Mouse (Mus musculus) WW6 (cell line): ENCODE data around the gene Ralb.

Experiments used
- DNase-seq: peaks from one replicate; pipeline ENCODE4 v3.0.0-alpha.2; 2013; ENCODE audit warnings: low read depth, low spot score

Ralb gene

GRCm38 (mm10) chr1:119451417-119451816 is 53.2 kb downstream of the Ralb start:
- no peak for DNase-seq

DNA sequence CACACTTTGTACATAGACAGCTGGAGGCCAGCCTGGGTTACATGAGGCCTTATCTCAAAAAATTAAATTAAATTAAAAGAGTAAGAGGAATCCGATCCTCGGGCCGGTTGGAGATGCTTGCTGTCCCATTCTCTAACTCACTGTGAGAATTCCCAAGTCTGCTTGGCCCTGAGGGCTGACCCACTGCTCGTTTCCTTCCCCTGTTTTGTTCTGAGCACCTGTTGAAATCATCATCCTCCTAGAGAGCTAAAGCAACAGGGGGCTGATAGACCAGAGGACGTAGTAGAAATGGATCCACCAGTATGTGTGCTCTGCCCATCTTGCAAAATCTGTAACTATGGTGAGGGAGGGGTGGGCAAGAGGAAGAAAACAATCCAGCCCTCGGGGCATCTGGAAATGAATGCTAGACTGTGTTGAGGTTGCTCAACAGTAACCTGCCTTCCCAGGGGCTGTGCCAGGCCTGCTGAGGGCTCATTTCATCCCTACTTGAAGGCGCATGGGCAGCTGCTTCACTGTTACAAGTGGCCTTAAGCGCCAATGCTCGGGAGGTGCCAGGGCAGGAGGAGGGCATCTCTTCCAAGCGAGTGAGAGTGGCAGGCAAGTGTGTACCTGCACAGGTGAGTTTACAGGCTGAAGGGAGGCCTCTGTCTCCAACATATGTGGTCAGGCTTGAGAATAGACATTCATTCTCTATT is 53.8 kb downstream of the Ralb start:
- no peak for DNase-seq

DNA sequence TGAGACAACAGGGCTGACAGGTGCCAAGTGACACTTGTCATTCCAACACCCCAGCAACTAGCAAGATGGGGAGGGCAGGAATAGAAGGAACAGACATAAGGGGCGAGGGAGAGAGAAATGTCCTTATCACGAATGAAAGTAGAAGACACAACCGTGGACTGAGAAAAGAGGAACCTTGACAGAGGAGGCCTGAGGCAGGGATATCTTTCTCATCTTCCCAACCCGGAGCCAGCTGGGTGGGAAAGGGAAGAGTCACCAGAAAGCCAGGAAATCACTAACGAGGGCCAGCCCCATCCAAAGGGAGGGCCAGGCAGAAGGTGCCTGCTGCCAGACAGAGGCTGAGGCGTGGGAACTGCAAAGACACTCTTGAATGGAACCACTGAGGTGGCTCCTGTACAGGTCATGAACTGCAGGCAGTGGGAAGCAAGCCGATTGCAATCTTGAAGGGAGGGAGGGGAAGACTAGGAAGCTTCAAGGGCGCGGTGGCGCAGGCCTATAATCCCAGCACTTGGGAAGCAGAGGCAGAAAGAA is 57.8 kb downstream of the Ralb start:
- no peak for DNase-seq

- DNase-seq = no peak
Measured at GRCm38 (mm10) chr1:119443591-119444350, 60.8 kb downstream of the Ralb start.

DNA sequence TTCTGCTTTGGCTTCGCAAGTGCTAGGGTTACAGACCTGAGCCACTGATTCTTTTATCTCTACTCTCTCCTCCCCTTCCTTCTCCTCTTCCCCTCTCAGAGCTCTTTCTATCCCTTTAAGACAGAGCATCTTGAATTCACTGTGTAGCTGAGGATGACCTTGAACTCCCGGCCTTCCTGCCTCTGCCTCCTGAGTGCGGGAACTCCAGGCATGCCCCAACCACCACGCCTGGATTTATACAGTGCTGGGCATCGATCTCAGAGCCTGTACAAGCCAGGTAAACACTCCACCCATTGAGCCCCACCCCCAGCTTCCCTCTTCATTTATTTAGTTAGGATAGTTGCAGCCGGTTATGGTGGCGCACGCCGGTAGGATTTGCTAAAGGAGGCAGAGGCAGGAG is 61.7 kb downstream of the Ralb start:
- DNase-seq = no peak

DNA sequence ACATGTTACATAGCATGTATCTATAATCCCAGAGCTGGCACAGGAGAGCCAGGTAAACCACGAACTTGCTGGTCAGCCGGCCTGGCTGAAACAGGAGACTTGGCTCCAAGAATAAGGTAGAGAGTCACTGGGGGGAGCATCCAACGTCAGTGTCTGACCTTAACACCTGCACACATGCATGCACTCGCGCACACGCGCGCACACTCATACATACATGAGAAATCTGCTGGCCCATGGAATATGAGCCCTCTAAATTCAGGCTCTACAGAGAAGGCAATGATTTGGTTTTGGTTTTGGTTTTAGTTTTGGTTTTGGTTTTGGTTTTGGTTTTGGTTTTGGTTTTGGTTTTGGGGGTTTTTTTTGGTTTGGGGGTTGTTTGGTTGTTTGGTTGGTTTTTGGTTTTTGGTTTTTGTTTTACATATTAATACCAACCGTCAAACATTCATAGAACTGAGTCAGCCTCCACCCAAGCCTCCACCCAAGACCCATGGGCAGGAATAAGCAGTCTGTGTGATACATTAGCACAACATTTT is 66.4 kb downstream of the Ralb start:
- no peak for DNase-seq

GRCm38 (mm10) chr1:119437401-119437800 is 67.2 kb downstream of the Ralb start:
- DNase-seq = no peak

DNA sequence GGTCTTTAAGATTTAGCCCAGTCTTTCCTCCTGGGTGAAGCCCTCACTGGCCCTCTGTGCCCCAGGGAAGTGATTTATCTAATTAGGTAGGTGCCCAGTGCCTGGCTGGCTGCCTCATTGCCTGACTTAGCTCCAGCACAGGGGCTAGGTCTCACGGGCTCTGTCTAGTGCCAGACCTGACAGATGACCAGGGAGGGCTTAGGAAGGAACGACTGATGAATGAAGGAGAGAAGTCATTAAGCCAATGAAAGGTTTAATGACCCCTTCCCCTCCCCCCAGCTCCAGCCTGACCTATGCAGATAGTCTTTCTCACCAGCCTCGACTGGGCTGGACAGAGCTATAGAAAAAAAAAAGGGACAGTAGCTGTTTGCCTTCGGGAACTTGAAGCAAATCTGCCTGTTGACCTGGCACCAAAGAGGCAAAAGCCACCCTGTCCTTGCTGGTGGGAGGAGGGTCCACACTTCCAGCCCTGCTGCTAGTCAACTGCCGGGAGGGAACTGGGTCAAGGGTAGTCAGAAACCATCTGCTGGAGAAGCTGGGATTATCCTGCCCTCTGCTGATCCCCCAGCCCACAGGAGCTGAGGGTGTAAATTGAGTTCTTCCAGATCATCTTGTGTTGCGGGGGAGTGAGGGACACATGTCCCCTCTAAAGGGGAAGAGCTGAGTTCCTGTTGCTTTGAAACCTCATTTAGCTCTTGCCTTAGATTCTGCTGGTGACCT is 80.3 kb downstream of the Ralb start:
- no peak for DNase-seq

- no peak for DNase-seq
Measured at GRCm38 (mm10) chr1:119423510-119423909, 81.1 kb downstream of the Ralb start.

DNA sequence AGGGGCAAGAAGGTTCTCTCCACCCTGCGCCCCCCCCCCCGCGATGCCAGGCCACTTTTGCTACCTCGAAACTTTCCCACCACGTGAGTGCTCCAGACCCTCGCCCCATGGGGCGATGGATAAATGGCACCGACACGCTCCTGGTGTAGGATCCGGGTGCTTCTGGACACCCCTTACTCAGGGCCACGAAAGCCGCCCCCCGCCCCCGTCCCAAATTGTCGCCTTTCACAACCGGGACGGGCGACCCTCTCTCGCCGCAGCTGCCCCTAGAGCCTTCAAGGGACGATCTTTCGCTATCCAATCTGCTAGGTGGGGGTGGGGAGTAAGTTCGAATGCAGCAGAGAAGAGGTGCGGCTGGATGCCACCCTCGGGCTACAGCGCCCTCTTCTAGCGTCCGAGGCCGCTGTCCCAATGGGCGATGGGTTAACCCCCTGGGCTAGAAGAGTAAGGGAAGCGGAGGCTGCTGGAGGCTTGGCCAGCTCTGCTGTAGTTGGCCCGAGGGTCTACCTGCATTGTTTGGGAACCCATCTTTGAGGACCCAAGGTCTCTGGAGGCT is 82.1 kb downstream of the Ralb start:
- DNase-seq = no peak

DNA sequence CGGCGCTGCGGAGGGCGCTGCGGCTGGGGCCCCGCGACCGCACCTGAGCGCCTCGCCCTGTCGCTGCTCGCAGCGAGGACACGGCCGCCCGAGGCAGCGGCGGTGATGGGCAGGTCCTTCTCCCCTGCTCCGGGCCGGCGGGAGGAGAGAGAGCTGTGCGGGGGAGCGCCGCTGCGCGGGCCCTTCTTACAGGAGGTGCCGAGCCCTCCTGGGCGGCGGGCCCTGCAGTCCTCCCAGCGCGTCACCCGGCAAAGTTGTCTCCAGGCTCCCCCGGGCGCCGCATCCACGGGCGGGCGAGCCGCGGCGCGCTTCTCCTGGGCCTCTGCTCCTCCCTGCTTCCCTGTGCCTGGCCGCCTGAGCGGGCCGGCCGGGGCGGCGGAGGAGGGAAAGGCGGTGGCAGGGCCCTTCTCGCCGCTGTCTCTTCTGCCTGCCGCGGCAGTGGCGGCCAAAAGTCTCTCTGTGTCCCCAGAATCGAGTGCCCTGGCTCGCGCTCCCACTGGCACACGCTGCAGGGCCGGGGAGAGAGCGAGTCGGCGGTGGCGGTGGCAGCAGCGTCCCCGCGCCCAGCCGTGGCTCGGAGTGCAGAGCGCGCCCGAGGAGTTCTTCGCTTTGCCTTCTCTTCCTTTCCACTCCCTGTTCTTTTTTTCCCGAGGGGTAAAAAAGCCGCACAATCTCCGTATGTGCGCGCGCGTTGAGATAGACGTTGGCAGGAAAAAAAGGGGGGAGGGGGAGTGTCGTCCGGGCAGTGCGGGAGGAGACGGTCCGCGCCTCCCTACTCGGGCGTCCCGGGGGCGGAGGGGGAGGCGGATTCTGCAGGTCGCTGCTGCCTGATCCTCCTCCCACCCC is 82.8 kb downstream of the Ralb start, which contains the start of gene Inhbb:
TSS of gene Inhbb (minus strand) at position 673 of the 846 bp plus-strand sequence.
- DNase-seq = no peak

- DNase-seq = no peak
Measured at GRCm38 (mm10) chr1:119420984-119421575, 83.5 kb downstream of the Ralb start.
